Mouse (Mus musculus) hindlimb bud, embryonic 11.5 days (tissue): ENCODE measurements around the gene Prkcd.

Experiments used
- DNase-seq: peaks from one replicate; pipeline ENCODE4 v3.0.0-alpha.2; 2012; ENCODE audit warnings: low read depth, low spot score; ENCODE audit errors: extremely low spot score

Gene Prkcd

DNA sequence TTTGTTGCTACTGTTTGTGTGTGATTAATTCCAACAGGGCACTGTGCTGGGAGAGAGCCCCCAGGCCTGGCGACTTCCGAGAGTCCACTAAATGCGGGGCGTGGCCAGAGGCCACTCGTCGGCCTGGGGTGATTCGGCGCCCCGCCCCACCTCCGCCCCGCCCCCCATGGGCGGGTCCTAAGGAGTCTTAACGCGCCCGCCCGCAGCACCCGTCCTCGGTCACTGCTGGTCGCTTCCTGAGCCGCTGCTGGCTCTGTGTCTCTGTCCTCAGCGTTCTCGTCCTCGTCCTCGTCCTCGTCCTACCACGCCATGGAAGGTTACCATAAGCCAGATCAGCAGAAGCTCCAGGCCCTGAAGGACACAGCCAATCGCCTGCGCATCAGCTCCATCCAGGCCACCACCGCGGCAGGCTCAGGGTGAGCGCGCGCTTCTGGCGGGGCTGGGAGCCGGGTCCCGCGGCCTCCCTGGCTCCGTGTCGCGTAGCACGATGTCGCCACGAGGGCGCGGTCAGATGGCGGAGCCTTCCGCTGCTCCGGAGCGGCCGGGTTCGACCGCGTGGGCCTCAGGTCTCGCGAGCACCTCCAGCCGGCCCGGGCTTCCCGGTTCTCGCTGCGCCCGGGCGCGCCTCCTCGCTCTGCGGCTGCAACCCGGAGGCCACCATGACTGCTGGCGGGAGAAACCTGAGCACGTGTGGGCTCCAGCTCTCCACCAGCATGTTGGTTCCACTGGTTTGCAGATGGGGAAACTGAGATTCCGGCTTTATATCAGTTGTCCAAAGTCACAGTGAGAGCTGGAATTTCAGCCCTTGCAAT is 76.8 kb downstream of the Prkcd start:
- peak; percentile 53 for DNase-seq

GRCm38 (mm10) chr14:30548131-30548720 is 77.8 kb downstream of the Prkcd start, which contains the start of gene Tkt:
Tkt (plus strand) TSS chr14:30548359.
- no peak for DNase-seq
